Mouse (Mus musculus): Measurements from ENCODE around the gene Mup14.
"Not testable (repeated sequence)": the region's sequence is repeated elsewhere in the genome, so short reads cannot be mapped to it uniquely, and the experiment has no call there.

Gene Mup14

GRCm38 (mm10) chr4:61303900-61304299, at the start of gene Mup14:
Gene Mup14, minus strand, starts transcription at chr4:61304000.
- not testable (repeated sequence) for DNase-seq (ENCODE audit: low read depth, low spot score)

GRCm38 (mm10) chr4:61338108-61338507, 34.3 kb upstream of the Mup14 start:
- not testable (repeated sequence) for DNase-seq (ENCODE audit: low read depth, low spot score)
